Mouse (Mus musculus): ENCODE results near the gene Serpina12. TPM values are rescaled to one million over a fixed set of nuclear protein-coding genes. Genes with fewer than 3 reads are reported as not detected.

Gene Serpina12
- polyA plus RNA-seq (2012; ENCODE audit: low replicate concordance): not detected in 2 replicates

DNA sequence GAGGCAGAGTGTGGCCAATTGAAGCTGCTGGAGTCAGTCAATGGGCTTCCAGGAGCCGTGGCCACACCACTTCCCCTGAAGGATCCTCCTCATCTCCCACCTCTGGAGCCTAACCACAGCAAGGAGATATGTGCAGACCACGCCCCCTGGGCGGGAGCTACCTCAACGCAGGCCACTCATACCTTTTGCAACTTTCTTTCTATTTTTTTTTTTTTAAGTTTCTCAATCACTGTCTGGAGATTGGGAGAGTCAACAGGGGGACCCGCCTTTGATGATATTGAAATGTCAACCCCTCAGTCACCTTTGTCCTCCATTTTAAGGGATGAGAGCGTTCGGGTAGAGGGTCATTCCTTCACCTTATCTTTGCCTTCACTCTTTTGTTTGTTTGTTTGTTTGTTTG is at the start of gene Serpina12:
Gene Serpina12, minus strand, starts transcription at position 101 of the 400 bp plus-strand sequence.

GRCm38 (mm10) chr12:104013620-104014019 is 30.6 kb downstream of the Serpina12 start, which contains the start of gene Serpina9:
Gene Serpina9 (minus strand): TSS chr12:104013755.

DNA sequence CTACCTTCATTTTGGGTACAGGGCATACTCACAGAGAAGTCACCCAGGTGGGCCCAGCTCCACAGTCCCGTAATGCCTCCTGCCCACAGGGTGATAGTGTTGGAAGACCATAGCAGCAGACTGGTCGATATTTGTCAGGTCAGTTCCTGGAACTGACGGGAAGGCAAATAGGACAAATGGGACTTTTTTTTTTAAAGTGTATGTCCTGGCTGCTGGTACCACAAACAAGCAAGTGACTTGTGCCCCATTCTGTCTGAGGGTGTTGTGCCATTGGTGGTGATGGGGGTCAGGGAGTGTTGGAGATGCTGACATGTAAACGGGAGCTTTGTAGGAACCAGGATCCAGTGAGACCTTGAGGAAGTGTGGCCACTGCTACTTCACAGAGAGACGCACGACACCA is 54.4 kb downstream of the Serpina12 start, which contains the start of gene Serpina11:
Gene Serpina11, minus strand, starts transcription at position 101 of the 400 bp plus-strand sequence.

Other genes with a start within 250 kb of the Serpina12 start
- 0.13 TPM in 1 of 2 replicates, not detected in the other for gene Serpina1b, start 214.1 kb downstream of the Serpina12 start, polyA plus RNA-seq (2012; ENCODE audit: low replicate concordance)
- gene Serpina1a, start 180.9 kb downstream of the Serpina12 start, polyA plus RNA-seq (2012; ENCODE audit: low replicate concordance): 1.1 TPM in 1 of 2 replicates, not detected in the other
- not detected in 2 replicates for gene Serpina1c, start 139.6 kb downstream of the Serpina12 start, polyA plus RNA-seq (2012; ENCODE audit: low replicate concordance)
- not detected in 2 replicates for gene Serpina1e, start 85.5 kb downstream of the Serpina12 start, polyA plus RNA-seq (2012; ENCODE audit: low replicate concordance)
- not detected in 2 replicates for gene Serpina11, start 54.5 kb downstream of the Serpina12 start, polyA plus RNA-seq (2012; ENCODE audit: low replicate concordance)
- not detected in 2 replicates for gene Serpina9, start 30.7 kb downstream of the Serpina12 start, polyA plus RNA-seq (2012; ENCODE audit: low replicate concordance)
- not detected in 2 replicates for gene Serpina5, start 56.7 kb upstream of the Serpina12 start, polyA plus RNA-seq (2012; ENCODE audit: low replicate concordance)
- not detected in 2 replicates for gene Serpina3a, start 68.3 kb upstream of the Serpina12 start, polyA plus RNA-seq (2012; ENCODE audit: low replicate concordance)
- not detected in 2 replicates for gene Serpina3b, start 83.6 kb upstream of the Serpina12 start, polyA plus RNA-seq (2012; ENCODE audit: low replicate concordance)
- not detected in 2 replicates for gene Serpina3c, start 109.4 kb upstream of the Serpina12 start, polyA plus RNA-seq (2012; ENCODE audit: low replicate concordance)
- gene Serpina3f, start 170.1 kb upstream of the Serpina12 start, polyA plus RNA-seq (2012; ENCODE audit: low replicate concordance): 0.11 and 0.14 TPM in 2 replicates
- 5.4 and 17.4 TPM in 2 replicates for gene Serpina3g, start 191.8 kb upstream of the Serpina12 start, polyA plus RNA-seq (2012; ENCODE audit: low replicate concordance)
- gene Serpina3i, start 218.7 kb upstream of the Serpina12 start, polyA plus RNA-seq (2012; ENCODE audit: low replicate concordance): not detected in 2 replicates

All from leukemia stem cell, adult 10-12 weeks (primary cell).